Comparison of ENCODE assay signal across 8 mouse cellular contexts in the genomic region with DNA sequence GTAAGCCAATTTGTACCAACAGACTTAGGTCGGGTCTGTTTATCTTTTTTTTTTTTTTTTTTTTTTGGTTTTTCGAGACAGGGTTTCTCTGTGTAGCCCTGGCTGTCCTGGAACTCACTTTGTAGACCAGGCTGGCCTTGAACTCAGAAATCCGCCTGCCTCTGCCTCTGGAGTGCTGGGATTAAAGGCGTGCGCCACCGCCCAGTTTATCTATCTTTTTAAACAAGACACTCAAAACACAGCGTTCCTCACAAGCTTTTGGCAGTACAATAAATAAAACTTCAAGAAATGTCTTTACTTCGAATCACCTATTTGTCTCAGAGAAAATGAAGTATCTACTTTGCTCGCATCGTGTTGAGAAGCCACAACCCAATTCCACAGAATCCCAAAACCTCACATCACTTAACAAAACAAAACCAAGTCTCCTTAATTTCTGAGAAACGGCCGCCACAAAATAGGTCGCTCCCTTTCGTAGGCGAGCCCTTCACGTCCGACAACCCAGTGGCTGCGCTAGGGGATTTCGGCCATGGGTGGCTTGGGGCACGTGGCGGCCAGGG. TPM values are rescaled to one million over a fixed set of nuclear protein-coding genes. Genes with fewer than 3 reads are reported as not detected.
A peak's percentile ranks its signal among the peaks of the same experiment; 100 is the strongest.
DNase-seq lines count a peak whose midpoint lies in the region; ATAC-seq and TF ChIP-seq lines count a peak whose summit lies in the region.

No protein-coding gene starts in this region.

- H3K9ac ChIP-seq in hindbrain, embryonic 12.5 days, result peak overlapping the region; percentile 76
- H3K9ac ChIP-seq in midbrain, embryonic 12.5 days (replicated peaks), result peak overlapping the region; percentile 70

- H3K27me3 ChIP-seq in kidney, adult 2 months (replicated peaks; ENCODE audit: control insufficient read depth, insufficient read depth, low read length), result no peaks in the 10 kb centered on the region
- H3K27me3 ChIP-seq in hindbrain, embryonic 12.5 days, result no peaks in the 10 kb centered on the region
- H3K27me3 ChIP-seq in midbrain, embryonic 12.5 days, result no peaks in the 10 kb centered on the region

- H3K9me3 ChIP-seq in hindbrain, embryonic 12.5 days (replicated peaks), result no peaks in the 10 kb centered on the region
- H3K9me3 ChIP-seq in midbrain, embryonic 12.5 days, result no peaks in the 10 kb centered on the region

- no peak for TF ChIP-seq POLR2A in kidney, adult 2 months (IDR thresholded peaks at IDR 0.05; ENCODE audit: low read depth, low read length)

- ATAC-seq in hindbrain, embryonic 12.5 days (ENCODE audit: low FRiP score), result no peak
- ATAC-seq in midbrain, embryonic 12.5 days (ENCODE audit: low FRiP score, low read depth), result no peak
- ATAC-seq in CD4-positive, CD25-positive, alpha-beta regulatory T cell, adult 4 months, result no peak

- H3K27ac ChIP-seq in kidney, adult 2 months (ENCODE audit: insufficient read depth, low read depth, low read length), result no peak overlapping the region
- no peak overlapping the region for H3K27ac ChIP-seq in brown adipose tissue, adult 24 weeks (replicated peaks; ENCODE audit: low read depth, low read length)
- H3K27ac ChIP-seq in hindbrain, embryonic 12.5 days, result peak overlapping the region; percentile 84
- H3K27ac ChIP-seq in midbrain, embryonic 12.5 days (replicated peaks), result peak overlapping the region; percentile 99

- H3K4me2 ChIP-seq in hindbrain, embryonic 12.5 days (replicated peaks), result peak overlapping the region; percentile 77
- H3K4me2 ChIP-seq in midbrain, embryonic 12.5 days (replicated peaks), result peak overlapping the region; percentile 67

- H3K4me3 ChIP-seq in kidney, adult 2 months (ENCODE audit: insufficient read depth, low read depth, low read length), result peak overlapping the region; percentile 94
- peak overlapping the region; percentile 95 for H3K4me3 ChIP-seq in brown adipose tissue, adult 24 weeks (ENCODE audit: insufficient read depth, low read depth, low read length)
- H3K4me3 ChIP-seq in hindbrain, embryonic 12.5 days, result peak overlapping the region; percentile 72
- H3K4me3 ChIP-seq in midbrain, embryonic 12.5 days, result peak overlapping the region; percentile 82

- no peaks in the 10 kb centered on the region for H3K36me3 ChIP-seq in kidney, adult 2 months (ENCODE audit: control insufficient read depth, insufficient read depth, low read length)
- H3K36me3 ChIP-seq in hindbrain, embryonic 12.5 days, result peaks cover 11% of the 10 kb centered on the region
- peaks cover 12% of the 10 kb centered on the region for H3K36me3 ChIP-seq in midbrain, embryonic 12.5 days

- WGBS in kidney, adult 2 months, result 28% methylated on average over 20 of the region's 21 CpGs
- 34% methylated on average over 20 of the region's 21 CpGs for WGBS in hindbrain, embryonic 12.5 days
- WGBS in midbrain, embryonic 12.5 days, result 30% methylated on average over 20 of the region's 21 CpGs

- DNase-seq in kidney, adult 2 months, result no peak
- DNase-seq in kidney, postnatal 4 days, result no peak
- DNase-seq in right cerebral cortex, postnatal 25 days, result no peak
- no peak for DNase-seq in testis, postnatal 10 days (ENCODE audit: low spot score)

- no peak for TF ChIP-seq CTCF in kidney, adult 2 months (conservative IDR thresholded peaks at IDR 0.05; ENCODE audit: insufficient read depth, insufficient read length, low read depth, low read length)

- no peaks in the 10 kb centered on the region for H3K4me1 ChIP-seq in kidney, adult 2 months (ENCODE audit: control insufficient read depth, insufficient read depth, low read length)
- H3K4me1 ChIP-seq in brown adipose tissue, adult 24 weeks (ENCODE audit: control insufficient read depth, insufficient read depth, insufficient read length, low read length), result no peaks in the 10 kb centered on the region
- H3K4me1 ChIP-seq in hindbrain, embryonic 12.5 days, result no peaks in the 10 kb centered on the region
- peaks cover 3% of the 10 kb centered on the region; the same call in 1 of the 2 replicates for H3K4me1 ChIP-seq in midbrain, embryonic 12.5 days

RNA-seq across cellular contexts. Expression of a gene that starts 0.8 kb away (rescaled TPM):
- 4.3 and 5.7 TPM in 2 replicates for polyA plus RNA-seq in kidney, adult 2 months (2012; rRNA removed)
- polyA plus RNA-seq in brown adipose tissue, adult 24 weeks (2012; ENCODE audit: insufficient read depth, insufficient read length, missing spikeins), result 15.0 and 20.6 TPM in 2 replicates
- polyA plus RNA-seq in hindbrain, embryonic 12.5 days (2016; fragmentation: Nextera tagmentation; extraction: Ambion mirVana), result 26.3 and 26.4 TPM in 2 replicates
- 33.0 and 34.3 TPM in 2 replicates for polyA plus RNA-seq in midbrain, embryonic 12.5 days (2016; fragmentation: Nextera tagmentation; extraction: Ambion mirVana)
- polyA plus RNA-seq in CD4-positive, CD25-positive, alpha-beta regulatory T cell, adult 4 months (2017; shearing (Covaris generic)), result 10 to 100 TPM; 22.3 to 33.0 TPM

RNA-seq across cellular contexts. Expression of a gene that starts 29.9 kb away (rescaled TPM):
- 7.7 and 10.3 TPM in 2 replicates for polyA plus RNA-seq in kidney, adult 2 months (2012; rRNA removed)
- polyA plus RNA-seq in brown adipose tissue, adult 24 weeks (2012; ENCODE audit: insufficient read depth, insufficient read length, missing spikeins), result 21.2 and 27.0 TPM in 2 replicates
- 50.6 and 66.1 TPM in 2 replicates for polyA plus RNA-seq in hindbrain, embryonic 12.5 days (2016; fragmentation: Nextera tagmentation; extraction: Ambion mirVana)
- 60.2 and 66.8 TPM in 2 replicates for polyA plus RNA-seq in midbrain, embryonic 12.5 days (2016; fragmentation: Nextera tagmentation; extraction: Ambion mirVana)
- polyA plus RNA-seq in CD4-positive, CD25-positive, alpha-beta regulatory T cell, adult 4 months (2017; shearing (Covaris generic)), result 10 to 100 TPM; 39.3 to 52.3 TPM

Comparison
In these comparisons a context has a peak if more than half of its experiments do, and no peak if none do; other contexts are left out.
1. H3K27ac ChIP-seq: peak in hindbrain, embryonic 12.5 days (single experiment) and midbrain, embryonic 12.5 days (single experiment); none in kidney, adult 2 months (single experiment) and brown adipose tissue, adult 24 weeks (single experiment).
2. Peak in every context shown above with its lines, with median percentiles within 50 percentile points of each other: H3K4me3 ChIP-seq.